Mouse (Mus musculus) urinary bladder, postnatal 10 days (tissue): ENCODE results near the gene Opcml.

Source experiments
- DNase-seq: peaks from one replicate; pipeline ENCODE4 v3.0.0; 2022; ENCODE audit warnings: low spot score

Opcml gene

DNA sequence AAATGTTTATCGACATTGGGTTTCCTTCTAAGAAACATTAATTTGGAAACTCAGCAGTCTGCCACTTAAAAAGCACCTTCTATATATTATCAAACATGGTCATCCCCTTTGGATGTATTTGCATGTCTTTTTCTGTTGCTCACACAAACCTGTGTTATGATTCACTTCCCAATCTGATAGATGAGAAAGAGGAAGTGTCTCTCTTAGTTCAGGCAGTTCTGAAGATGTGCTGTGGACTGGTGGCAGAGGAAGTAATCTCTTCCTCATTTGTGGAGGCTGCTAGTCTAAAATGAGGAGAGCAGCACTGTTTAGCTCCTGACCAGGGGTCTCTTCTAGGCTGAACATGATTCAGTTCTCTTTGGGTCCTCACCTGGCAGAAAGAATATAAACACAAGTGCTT, 831.4 kb downstream of the Opcml start:
- DNase-seq: no peak

DNA sequence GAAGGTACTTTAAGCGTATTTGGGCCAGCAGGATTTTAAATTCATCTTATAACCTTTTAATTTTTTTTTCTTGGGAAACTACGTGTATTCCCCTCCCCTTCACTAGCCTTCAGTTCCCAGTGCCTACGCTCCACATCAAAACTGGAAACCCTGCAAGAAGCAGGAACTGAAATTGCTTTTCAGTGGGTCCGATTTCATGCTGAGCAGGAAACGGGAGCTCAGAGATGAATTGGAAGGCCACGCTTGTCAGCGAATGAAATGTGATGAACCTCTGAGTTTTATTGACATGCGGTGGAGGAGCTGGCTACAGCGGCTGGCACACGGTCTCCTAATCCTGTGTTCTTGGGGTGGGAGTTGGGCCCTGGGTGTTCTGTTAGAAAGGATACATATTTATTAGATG, 834.3 kb downstream of the Opcml start:
- DNase-seq: no peak

DNA sequence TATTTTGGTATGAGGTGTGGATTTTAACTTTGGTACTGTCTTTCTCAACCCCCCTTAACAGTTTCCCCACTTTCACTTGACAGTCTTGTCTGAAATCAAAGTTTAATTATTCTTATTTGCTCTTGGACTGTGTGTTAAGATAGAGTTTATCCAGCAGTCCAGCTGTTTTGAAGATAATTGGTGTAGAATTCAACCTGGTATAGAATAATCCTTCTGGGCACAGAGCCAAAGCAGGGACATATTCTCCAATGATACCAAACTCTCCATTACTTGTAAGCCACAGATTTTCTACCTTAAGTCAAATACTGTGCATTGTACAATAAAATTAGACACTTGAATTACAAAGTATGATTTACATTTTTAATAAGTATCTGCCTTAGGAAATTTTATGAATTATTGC, 852.2 kb downstream of the Opcml start:
- no peak for DNase-seq

DNA sequence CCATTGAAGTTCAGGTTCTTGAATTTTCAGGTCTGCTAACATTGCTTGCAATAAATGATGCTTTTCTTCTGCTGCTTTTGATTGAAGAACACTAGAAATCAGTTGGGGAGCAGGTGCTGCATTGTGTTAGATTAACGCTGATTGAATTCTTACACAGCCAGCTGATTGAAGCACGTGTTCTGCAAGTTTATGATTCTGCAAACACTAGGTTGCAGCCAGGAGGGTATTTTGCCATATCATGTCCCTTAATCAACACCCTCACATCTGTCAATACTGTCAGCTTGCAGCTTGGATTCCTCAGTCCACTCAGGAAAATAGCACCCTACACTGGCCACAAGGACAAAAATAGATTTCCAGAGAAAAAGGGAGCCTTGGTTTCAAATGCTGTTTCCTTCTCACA, 853.5 kb downstream of the Opcml start:
- DNase-seq: no peak

- no peak for DNase-seq
Observed at GRCm38 (mm10) chr9:28650089-28650488, 859.5 kb downstream of the Opcml start.

GRCm38 (mm10) chr9:28659996-28660395, 869.4 kb downstream of the Opcml start:
- DNase-seq: no peak

DNA sequence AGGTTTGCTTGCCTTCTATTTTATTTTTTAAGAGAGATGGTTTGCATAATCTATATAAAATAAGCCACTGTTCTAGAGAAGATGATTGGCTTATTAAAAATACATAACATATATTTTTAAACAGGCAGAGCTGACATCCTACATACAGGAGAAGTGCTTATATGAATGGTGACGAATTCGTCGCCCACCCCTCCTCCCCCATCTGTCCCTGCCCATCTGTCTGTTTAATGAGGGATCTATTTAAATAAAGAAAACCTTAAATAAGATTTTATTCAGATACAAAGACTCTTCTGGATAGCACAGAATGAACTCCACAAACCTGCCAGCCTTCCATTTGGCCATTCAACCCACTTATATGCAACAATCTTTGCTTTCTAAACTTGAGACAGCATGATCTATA, 872.3 kb downstream of the Opcml start:
- DNase-seq: no peak

GRCm38 (mm10) chr9:28680309-28680708, 889.7 kb downstream of the Opcml start:
- no peak for DNase-seq

DNA sequence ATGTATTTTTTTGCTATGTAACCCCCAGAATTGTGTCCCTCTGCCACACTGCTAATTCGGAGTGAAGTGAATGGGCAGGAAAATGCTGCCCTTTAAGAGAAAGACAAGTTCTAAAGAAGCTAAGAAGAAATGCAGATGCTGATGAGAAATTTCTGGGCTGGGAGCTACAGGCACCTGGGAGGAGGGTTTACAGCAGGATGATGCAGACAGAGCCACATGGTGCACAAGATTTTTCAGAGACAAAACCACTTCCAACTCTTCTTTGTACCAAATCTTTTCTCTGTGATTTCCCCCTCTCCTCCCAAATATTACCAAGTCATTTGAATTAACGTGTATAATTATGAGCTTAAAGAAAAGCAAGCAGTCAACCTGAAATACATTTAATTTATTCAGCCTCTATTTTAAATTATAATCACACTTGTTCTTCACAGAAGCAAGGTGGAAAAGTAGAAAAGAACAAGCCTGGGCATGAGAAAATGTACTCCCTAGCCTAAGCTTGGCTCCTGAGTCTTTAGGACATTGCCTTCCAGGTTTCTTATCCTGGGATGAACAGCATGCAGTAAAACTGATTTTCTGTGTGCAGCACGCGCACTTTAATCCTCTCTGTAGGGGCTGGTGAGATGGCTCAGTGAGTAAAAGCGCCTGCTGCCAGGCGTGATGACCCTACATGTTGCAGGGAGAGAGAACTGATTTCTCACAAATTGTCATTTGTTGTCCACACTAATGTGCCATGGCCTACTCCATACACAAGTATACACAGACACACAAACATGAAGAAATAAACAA, 890.9 kb downstream of the Opcml start:
- no peak for DNase-seq

- no peak for DNase-seq
Observed at GRCm38 (mm10) chr9:28683951-28684470, 893.4 kb downstream of the Opcml start.

GRCm38 (mm10) chr9:28686942-28687611, 896.5 kb downstream of the Opcml start:
- DNase-seq: no peak

GRCm38 (mm10) chr9:28690134-28690533, 899.6 kb downstream of the Opcml start:
- DNase-seq: no peak

DNA sequence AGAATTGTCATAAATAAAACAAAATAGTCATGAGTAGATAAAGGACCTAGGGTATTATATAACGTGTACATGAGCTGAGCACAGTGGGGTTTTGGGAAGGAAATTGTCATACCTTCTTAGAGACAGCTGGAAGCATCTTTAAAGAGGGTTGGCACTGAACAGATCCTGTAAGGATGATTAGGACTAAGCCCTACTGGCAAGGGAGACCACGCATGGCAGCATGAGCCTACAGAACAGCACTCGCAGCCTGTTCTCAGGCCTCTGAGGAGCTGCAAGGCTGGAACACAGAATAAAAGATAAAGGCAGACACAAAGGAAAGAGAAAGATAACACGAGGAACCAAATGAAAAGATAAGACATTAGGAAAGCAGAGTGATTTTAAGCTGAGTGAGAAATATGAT, 915.2 kb downstream of the Opcml start:
- no peak for DNase-seq

DNA sequence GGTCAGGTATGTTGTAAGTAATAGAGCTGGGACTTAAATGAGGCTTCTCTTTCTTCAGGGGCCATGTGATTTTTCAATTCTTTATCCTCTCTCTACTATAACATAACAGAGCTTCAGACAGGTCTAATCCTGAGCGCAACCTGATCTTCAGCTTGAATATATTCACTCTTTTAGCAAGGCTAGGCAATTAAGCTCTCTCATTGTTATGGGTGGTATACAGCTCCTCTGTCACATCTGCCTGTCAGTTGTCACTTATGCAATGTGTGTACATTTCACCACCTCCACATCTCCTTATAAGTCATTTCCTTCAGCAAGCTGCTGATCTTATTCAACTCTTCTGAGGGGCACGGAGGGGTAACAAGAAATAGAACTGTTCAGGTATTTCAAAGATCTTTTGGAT, 924.0 kb downstream of the Opcml start:
- DNase-seq: no peak

DNA sequence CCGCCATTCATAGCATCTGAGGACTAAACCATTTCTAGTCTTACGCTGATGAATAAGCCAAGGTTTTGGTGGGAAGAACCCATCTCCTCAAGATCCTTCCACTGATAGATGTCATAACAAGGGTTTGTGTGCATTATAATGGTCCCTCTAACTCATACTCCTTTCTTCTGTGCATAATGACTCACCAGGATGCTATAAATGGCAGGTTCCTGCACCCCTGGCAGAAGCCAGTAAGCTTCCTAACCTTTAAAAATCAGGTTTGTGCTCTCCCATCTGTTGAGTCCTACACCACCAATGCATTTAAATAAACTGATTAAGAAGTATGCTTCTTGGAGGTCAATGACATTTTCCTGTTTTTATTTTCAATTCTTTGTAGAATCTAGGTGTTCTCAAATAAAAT, 929.6 kb downstream of the Opcml start:
- no peak for DNase-seq

- no peak for DNase-seq
Observed at GRCm38 (mm10) chr9:28731811-28732602, 941.4 kb downstream of the Opcml start.

GRCm38 (mm10) chr9:28737955-28738354, 947.4 kb downstream of the Opcml start:
- DNase-seq: no peak

DNA sequence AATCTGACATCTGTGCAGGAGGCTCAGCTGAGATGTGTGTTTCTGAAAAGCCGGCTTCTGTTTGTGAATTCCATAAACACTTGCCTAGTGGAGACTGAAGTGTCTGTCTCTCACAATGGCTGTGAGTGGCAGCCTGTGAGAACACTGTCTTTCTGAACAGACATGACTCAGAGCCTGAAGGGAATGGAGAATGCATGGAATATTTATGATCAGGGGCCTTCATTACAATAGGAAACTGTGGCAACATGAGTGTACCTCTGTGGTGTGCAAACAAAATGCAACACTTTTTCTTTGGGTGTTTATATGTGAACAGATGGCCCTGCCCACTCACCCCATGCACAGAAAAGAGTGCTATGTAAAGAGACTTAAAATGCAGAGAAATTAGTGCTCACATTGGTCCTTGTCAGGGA, 947.9 kb downstream of the Opcml start:
- DNase-seq: no peak

GRCm38 (mm10) chr9:28744771-28745170, 954.2 kb downstream of the Opcml start:
- DNase-seq: no peak

GRCm38 (mm10) chr9:28748902-28749301, 958.3 kb downstream of the Opcml start:
- DNase-seq: no peak

- no peak for DNase-seq
Observed at GRCm38 (mm10) chr9:28752908-28753307, 962.3 kb downstream of the Opcml start.

DNA sequence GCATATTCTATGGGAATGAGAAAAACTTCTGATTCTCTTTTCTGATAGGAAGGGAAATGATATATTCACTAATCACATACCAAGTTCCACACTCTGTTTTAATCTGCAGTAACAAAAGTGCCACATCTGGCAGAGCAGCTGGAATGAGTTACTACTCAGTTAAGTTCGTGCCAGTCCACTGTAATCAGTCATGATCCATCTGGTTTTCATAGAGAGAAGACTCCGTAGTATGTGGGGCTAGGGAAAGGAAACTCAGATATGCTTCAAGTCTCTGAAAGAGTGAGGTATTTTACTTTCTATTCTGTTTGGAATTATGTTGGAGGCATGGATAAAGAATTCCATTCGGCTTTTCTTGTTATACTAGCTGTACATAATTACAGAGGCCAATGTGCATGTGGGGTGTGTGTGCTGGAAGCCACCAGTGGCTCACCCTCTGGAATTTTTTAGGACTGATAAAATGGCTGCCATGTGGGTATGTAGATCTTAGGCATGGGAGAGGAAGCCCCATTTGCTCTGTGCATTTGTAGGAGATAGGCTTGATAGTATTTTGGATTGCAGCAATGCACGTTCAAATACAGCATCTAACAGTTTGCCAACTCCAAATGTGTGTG, 966.4 kb downstream of the Opcml start:
- DNase-seq: no peak
